Mouse (Mus musculus) forebrain, embryonic 14.5 days (tissue): ENCODE measurements around the gene Atxn7l2. TPM values are rescaled to one million over a fixed set of nuclear protein-coding genes. Genes with fewer than 3 reads are reported as not detected.

Experiments
- ATAC-seq: fragments of 200-750 bp; cut with Nextera tagmentation; 2 replicates; pipeline ENCODE4 v1.8.0; 2017; ENCODE audit warnings: mild to moderate bottlenecking, moderate library complexity
- DNase-seq: peaks from one replicate; pipeline ENCODE4 v3.0.0-alpha.2; 2015; ENCODE audit warnings: low spot score
- H3K27ac ChIP-seq: fragments of 300-500 bp; sonication (generic); 2 replicates; pipeline ENCODE4 v1.5.1; 2014; ENCODE audit warnings: low read depth, mild to moderate bottlenecking, control low read depth, low read length, moderate library complexity
- H3K27me3 ChIP-seq: fragments of 300-500 bp; sonication (generic); replicated peaks from 2 replicates; pipeline ENCODE4 v1.6.1; 2014; ENCODE audit warnings: low read length, control low read depth, mixed read lengths; ENCODE audit not compliant: control insufficient read depth, insufficient read depth
- H3K36me3 ChIP-seq: fragments of 300-500 bp; sonication (generic); 2 replicates; pipeline ENCODE4 v1.6.1; 2014; ENCODE audit warnings: low read length, control low read depth; ENCODE audit not compliant: control insufficient read depth, insufficient read depth
- H3K4me1 ChIP-seq: fragments of 300-500 bp; sonication (generic); 2 replicates; pipeline ENCODE4 v1.6.1; 2014; ENCODE audit warnings: antibody characterized with exemption, low read length, control low read depth; ENCODE audit not compliant: control insufficient read depth, insufficient read depth
- H3K4me2 ChIP-seq: fragments of 300-500 bp; sonication (generic); 2 replicates; pipeline ENCODE4 v1.6.1; 2014; ENCODE audit warnings: mild to moderate bottlenecking, control low read depth, low read length
- H3K4me3 ChIP-seq: fragments of 300-500 bp; sonication (generic); 2 replicates; pipeline ENCODE4 v1.5.1; 2014; ENCODE audit warnings: low read depth, low read length, control low read depth
- H3K9ac ChIP-seq: fragments of 300-500 bp; sonication (generic); 2 replicates; pipeline ENCODE4 v1.6.1; 2014; ENCODE audit warnings: mild to moderate bottlenecking, low read length, control low read depth, moderate library complexity
- H3K9me3 ChIP-seq: fragments of 300-500 bp; sonication (generic); replicated peaks from 2 replicates; pipeline ENCODE4 v1.6.1; 2016; ENCODE audit warnings: low read length, control low read depth, mixed read lengths; ENCODE audit not compliant: control insufficient read depth
- WGBS: fragments of 180-500 bp; shearing (Covaris S2); extraction: QIAGEN DNeasy Blood & Tissue Kit; methylation state at CpG from one replicate; pipeline ENCODE4 v1.1.7; 2014; 5-methylcytosine and 5-hydroxymethylcytosine counted together
- polyA plus RNA-seq: library from polyadenylated mRNA; unstranded; fragments of >200 nt; fragmentation: Nextera tagmentation; extraction: Ambion mirVana; gene quantifications from 2 replicates; pipeline ENCODE4 v1.2.1, GENCODE M21; 2014

Gene Atxn7l2
- polyA plus RNA-seq, 1 experiment from 2014 or later: 24.1 TPM

DNA sequence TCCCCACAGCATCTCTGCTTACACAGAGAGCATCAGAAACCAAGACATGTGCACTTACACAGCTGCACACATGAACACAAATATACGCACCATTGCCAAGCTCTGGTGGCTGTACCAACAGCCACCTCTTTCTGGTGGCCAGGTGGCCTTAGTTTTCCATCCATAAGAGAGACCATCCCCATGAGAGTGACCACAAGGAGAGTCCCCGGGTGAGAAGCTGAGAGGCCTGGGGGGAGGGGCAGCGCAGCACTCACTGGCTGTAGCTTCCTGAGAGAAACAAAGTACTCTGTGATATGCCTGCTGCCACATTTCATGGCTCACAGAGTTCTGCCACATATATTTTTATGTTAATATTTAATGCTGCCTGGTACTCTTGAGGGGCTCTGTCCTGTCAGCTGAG lies 41.5 kb downstream of the Atxn7l2 start:
- H3K36me3 ChIP-seq: no peaks in the 10 kb centered on the region
- ATAC-seq (no peak), DNase-seq (no peak)
- no peaks in the 10 kb centered on the region for H3K9me3 ChIP-seq
- H3K27ac ChIP-seq: no peak overlapping the region
- WGBS: 41% methylated on average over 3 of the region's 3 CpGs
- no peak overlapping the region for H3K4me2 ChIP-seq
- peaks cover 23% of the 10 kb centered on the region for H3K4me1 ChIP-seq
- peak overlapping the region; percentile 37 for H3K9ac ChIP-seq
- H3K27me3 ChIP-seq: no peaks in the 10 kb centered on the region
- no peak overlapping the region for H3K4me3 ChIP-seq

DNA sequence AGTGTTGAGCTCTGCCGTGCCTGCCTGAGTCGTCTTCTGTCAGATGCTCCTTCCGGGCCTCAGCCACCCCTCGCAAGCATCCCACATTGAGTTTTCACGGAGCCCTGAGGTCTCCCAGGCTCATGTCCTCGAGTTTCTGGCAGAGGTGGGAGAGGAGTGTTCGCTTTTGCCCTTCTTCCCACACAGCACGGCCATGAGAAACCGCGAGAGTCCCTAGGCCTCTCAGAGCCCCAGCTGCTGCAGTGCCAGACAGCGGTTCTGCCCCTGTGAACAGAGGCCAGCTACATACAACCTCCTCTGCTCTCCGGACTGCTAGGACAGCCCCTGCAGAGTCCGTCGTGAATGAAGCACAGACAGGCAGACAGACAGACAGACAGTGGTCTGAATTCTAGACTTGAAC lies 43.2 kb downstream of the Atxn7l2 start:
- Histone ChIP-seq H3K9me3 (no peaks in the 10 kb centered on the region), H3K36me3 (no peaks in the 10 kb centered on the region), H3K9ac (no peak overlapping the region), H3K27me3 (no peaks in the 10 kb centered on the region), H3K4me1 (peaks cover 20% of the 10 kb centered on the region), H3K4me2 (no peak overlapping the region), H3K4me3 (no peak overlapping the region), H3K27ac (no peak overlapping the region)
- WGBS: 37% methylated on average over 14 of the region's 14 CpGs
- ATAC-seq (no peak), DNase-seq (no peak)

- no peaks in the 10 kb centered on the region for H3K27me3 ChIP-seq
- peak overlapping the region; percentile 64 for H3K27ac ChIP-seq
- no peak overlapping the region for H3K4me2 ChIP-seq
- ATAC-seq: peak; percentile 73
- H3K9me3 ChIP-seq: no peaks in the 10 kb centered on the region
- H3K9ac ChIP-seq: no peak overlapping the region
- H3K4me3 ChIP-seq: no peak overlapping the region
- no peaks in the 10 kb centered on the region for H3K36me3 ChIP-seq
- peak; percentile 75 for DNase-seq
- 2% methylated on average over 8 of the region's 11 CpGs for WGBS
- H3K4me1 ChIP-seq: peaks cover 20% of the 10 kb centered on the region
These were observed 44.1 kb downstream of the Atxn7l2 start for GRCm38 (mm10) chr3:108166486-108167211.

- H3K9ac ChIP-seq: no peak overlapping the region; the same call in 1 of the 2 replicates
- peak; percentile 10; the same call in 1 of the 2 replicates for ATAC-seq
These were observed 45.0 kb downstream of the Atxn7l2 start for GRCm38 (mm10) chr3:108165532-108166315.

DNA sequence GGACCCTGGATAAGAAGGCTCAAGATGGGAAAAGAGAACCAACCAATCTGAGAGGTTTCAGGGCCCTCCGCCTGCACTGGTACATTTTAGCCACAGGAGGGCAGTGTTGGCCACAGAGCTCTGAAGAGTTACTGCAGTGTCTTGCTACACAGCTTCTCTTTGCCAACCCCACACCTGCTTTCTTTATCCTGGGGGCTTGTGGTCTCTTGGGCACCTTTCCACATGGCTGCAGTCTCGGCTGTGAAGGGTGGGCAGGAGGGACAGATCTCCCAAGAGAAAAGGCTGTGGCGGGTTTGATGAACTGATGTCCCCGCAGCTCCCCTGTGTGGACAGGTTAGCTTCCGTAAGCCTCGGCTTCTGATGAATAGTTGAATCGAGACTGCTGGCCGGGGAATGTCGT lies 45.9 kb downstream of the Atxn7l2 start:
- ATAC-seq (peak; percentile 76), DNase-seq (peak; percentile 92)
- H3K9ac ChIP-seq: peak overlapping the region; percentile 26; the same call in 1 of the 2 replicates
- 0 out of 2 replicates have a peak overlapping the region, but pooled peaks have one; percentile 2 for H3K27ac ChIP-seq
- no peaks in the 10 kb centered on the region for H3K27me3 ChIP-seq
- H3K4me3 ChIP-seq: no peak overlapping the region
- H3K4me2 ChIP-seq: peak overlapping the region; percentile 30
- no peaks in the 10 kb centered on the region for H3K36me3 ChIP-seq
- no peaks in the 10 kb centered on the region for H3K9me3 ChIP-seq
- 13% methylated on average over 9 of the region's 9 CpGs for WGBS
- peaks cover 20% of the 10 kb centered on the region for H3K4me1 ChIP-seq

More at GRCm38 (mm10) chr3:108165532-108166315, 45.0 kb downstream of the Atxn7l2 start:
- Histone ChIP-seq H3K27me3 (no peaks in the 10 kb centered on the region), H3K27ac (no peak overlapping the region; the same call in 1 of the 2 replicates), H3K36me3 (no peaks in the 10 kb centered on the region), H3K4me1 (peaks cover 20% of the 10 kb centered on the region), H3K4me3 (no peak overlapping the region), H3K9me3 (no peaks in the 10 kb centered on the region), H3K4me2 (no peak overlapping the region)
- DNase-seq: no peak
- WGBS: 24% methylated on average over 10 of the region's 10 CpGs

DNA sequence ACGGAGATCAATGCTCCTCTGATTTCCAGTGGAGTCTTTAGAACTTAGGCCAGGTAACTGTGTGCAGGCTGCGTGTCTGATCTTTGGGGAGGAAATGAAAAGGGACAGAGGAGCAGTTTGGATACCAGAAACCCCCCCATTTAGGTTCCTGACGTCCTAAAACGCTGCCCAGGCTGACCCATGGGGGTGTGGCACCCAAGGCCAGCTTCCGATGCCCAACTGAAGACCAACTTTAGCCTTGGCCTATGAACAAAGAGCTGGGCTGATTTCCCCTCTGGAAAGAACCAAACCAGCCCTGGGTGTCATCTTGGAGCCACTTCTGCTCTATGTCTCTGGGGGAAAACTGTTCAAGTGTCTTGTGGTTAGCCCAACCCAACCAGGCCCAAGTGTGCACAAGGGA lies 46.6 kb downstream of the Atxn7l2 start:
- Histone ChIP-seq H3K27ac (no peak overlapping the region), H3K27me3 (no peaks in the 10 kb centered on the region), H3K4me2 (no peak overlapping the region), H3K4me1 (peaks cover 20% of the 10 kb centered on the region), H3K36me3 (no peaks in the 10 kb centered on the region), H3K9me3 (no peaks in the 10 kb centered on the region), H3K9ac (no peak overlapping the region), H3K4me3 (no peak overlapping the region)
- no peak for DNase-seq
- 63% methylated on average over 5 of the region's 5 CpGs for WGBS
- no peak for ATAC-seq

GRCm38 (mm10) chr3:108158383-108159037 lies 52.2 kb downstream of the Atxn7l2 start:
- Histone ChIP-seq H3K4me1 (peaks cover 3% of the 10 kb centered on the region; the same call in 1 of the 2 replicates), H3K27me3 (no peaks in the 10 kb centered on the region), H3K36me3 (no peaks in the 10 kb centered on the region), H3K4me3 (no peak overlapping the region), H3K9me3 (no peaks in the 10 kb centered on the region), H3K27ac (peak overlapping the region; percentile 27; the same call in 1 of the 2 replicates), H3K9ac (peak overlapping the region; percentile 26), H3K4me2 (no peak overlapping the region)
- WGBS: 45% methylated on average over 9 of the region's 9 CpGs
- peak; percentile 37; the same call in 1 of the 2 replicates for ATAC-seq
- no peak for DNase-seq

DNA sequence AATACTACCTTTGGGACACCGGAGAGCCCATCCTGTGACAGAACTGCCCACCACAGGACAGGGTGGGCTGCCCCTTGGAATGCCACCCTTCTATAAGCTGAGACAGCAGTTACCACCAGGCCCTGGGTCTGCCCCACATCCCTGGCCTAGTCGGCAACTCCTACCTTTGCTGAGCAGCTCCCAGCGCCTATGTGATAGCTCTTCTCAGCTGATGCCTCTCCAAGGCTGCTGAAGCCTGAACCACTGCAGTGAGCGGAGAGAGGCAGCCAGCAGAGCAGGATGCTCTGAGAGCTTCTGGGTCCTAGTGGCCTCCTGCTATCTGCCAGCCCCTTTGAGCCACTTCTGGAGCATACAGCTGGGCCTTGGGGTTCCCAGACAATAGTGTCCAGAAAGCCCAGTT lies 56.1 kb downstream of the Atxn7l2 start, which contains the start of gene Gpr61:
Gene Gpr61 (minus strand): TSS at position 227 of the 400 bp plus-strand sequence.
- DNase-seq: peak; percentile 45
- no peaks in the 10 kb centered on the region for H3K9me3 ChIP-seq
- no peak for ATAC-seq

More for the DNA sequence above, 56.1 kb downstream of the Atxn7l2 start, which contains the start of gene Gpr61:
- Histone ChIP-seq H3K27ac (no peak within 1 kb of the TSS), H3K36me3 (no peaks in the 10 kb centered on the region), H3K27me3 (no peaks in the 10 kb centered on the region), H3K4me1 (peaks cover 3% of the 10 kb centered on the region; the same call in 1 of the 2 replicates), H3K4me3 (no peak within 1 kb of the TSS), H3K4me2 (peak within 1 kb of the TSS; percentile 31; the same call in 1 of the 2 replicates), H3K9ac (peak within 1 kb of the TSS; percentile 41)
- 46% methylated on average over 4 of the region's 4 CpGs for WGBS
